Mouse (Mus musculus) frontal cortex, postnatal 36 days (tissue): ENCODE data around the gene Xrn2.
"Not testable (repeated sequence)": the region's sequence is repeated elsewhere in the genome, so short reads cannot be mapped to it uniquely, and the experiment has no call there.

Source experiments
- DNase-seq, 2 experiments: peaks; one replicate each; pipeline ENCODE4 v3.0.0; 2022; ENCODE audit warnings: low spot score in 2 of 2

The Xrn2 gene

GRCm38 (mm10) chr2:147012623-147013184 is at the start of gene Xrn2:
TSS of gene Xrn2 (plus strand) at chr2:147012996.
- peak; percentile 98 for DNase-seq

GRCm38 (mm10) chr2:146975024-146975423 is 37.8 kb upstream of the Xrn2 start:
- no peak for DNase-seq

- no peak for DNase-seq
These were observed 37.3 kb upstream of the Xrn2 start for GRCm38 (mm10) chr2:146975453-146976028.

GRCm38 (mm10) chr2:146982786-146983185 is 30.0 kb upstream of the Xrn2 start:
- DNase-seq: no peak

GRCm38 (mm10) chr2:146984831-146985230 is 28.0 kb upstream of the Xrn2 start:
- no peak for DNase-seq

GRCm38 (mm10) chr2:146985807-146986206 is 27.0 kb upstream of the Xrn2 start:
- DNase-seq: no peak

GRCm38 (mm10) chr2:146986429-146986828 is 26.4 kb upstream of the Xrn2 start:
- no peak for DNase-seq

- DNase-seq: no peak
These were observed 5.5 kb upstream of the Xrn2 start for GRCm38 (mm10) chr2:147007265-147007664.

- no peak for DNase-seq
These were observed 3.7 kb upstream of the Xrn2 start for GRCm38 (mm10) chr2:147009084-147009483.

GRCm38 (mm10) chr2:147010141-147010540 is 2.7 kb upstream of the Xrn2 start:
- no peak for DNase-seq

- no peak for DNase-seq
These were observed 1.8 kb upstream of the Xrn2 start for GRCm38 (mm10) chr2:147010952-147011351.

- no peak for DNase-seq
These were observed 1.2 kb upstream of the Xrn2 start for GRCm38 (mm10) chr2:147011474-147012140.

- peak in 1 of 2 experiments; percentile 1 for DNase-seq
These were observed 614 bp upstream of the Xrn2 start for GRCm38 (mm10) chr2:147012141-147012622.

- peak in 1 of 2 experiments; percentile 65 for DNase-seq
These were observed 586 bp downstream of the Xrn2 start for GRCm38 (mm10) chr2:147013194-147013969.

GRCm38 (mm10) chr2:147014101-147014886 is 1.5 kb downstream of the Xrn2 start:
- no peak for DNase-seq

- not testable (repeated sequence) for DNase-seq
These were observed 9.2 kb downstream of the Xrn2 start for GRCm38 (mm10) chr2:147022041-147022440.

GRCm38 (mm10) chr2:147023067-147023466 is 10.3 kb downstream of the Xrn2 start:
- no peak for DNase-seq

GRCm38 (mm10) chr2:147023560-147023959 is 10.8 kb downstream of the Xrn2 start:
- DNase-seq: no peak

GRCm38 (mm10) chr2:147033065-147033464 is 20.3 kb downstream of the Xrn2 start:
- DNase-seq: no peak

- no peak for DNase-seq
These were observed 23.1 kb downstream of the Xrn2 start for GRCm38 (mm10) chr2:147035864-147036263.

GRCm38 (mm10) chr2:147047051-147047450 is 34.3 kb downstream of the Xrn2 start:
- no peak for DNase-seq
